In the genomic region with DNA sequence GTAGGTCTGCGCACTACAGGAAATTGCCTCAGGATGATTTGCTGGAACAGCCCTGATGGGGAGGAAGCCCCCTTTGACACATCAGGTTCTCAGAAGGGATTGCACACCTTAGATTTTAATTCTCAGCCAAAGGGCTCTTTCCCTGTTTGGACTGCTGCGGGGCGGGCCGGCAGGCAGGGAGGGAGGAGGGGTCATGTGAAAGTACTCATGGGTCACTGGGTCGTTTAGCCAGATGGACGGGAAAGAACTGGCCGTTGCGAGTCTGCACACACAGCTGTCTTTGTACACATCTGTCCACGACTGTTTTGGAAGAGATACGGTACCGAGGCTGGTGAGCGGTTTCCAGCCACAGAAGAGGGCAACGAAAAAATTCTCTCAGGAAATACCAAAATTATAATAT, we compare ENCODE assay signal across 10 mouse cellular contexts. TPM values are rescaled to one million over a fixed set of nuclear protein-coding genes. Genes with fewer than 3 reads are reported as not detected.
DNase-seq lines count a peak whose midpoint lies in the region; ATAC-seq and TF ChIP-seq lines count a peak whose summit lies in the region.
"Had no signal": no experiment of that assay in that cellular context is flagged by ENCODE, and none has a peak within 500 bp of the region (broad histone marks: within the 10 kb centered on the region; RNA-seq: fewer than 3 reads in every experiment).

No protein-coding gene starts in this region.

- TF ChIP-seq CTCF in heart, adult 2 months (IDR thresholded peaks at IDR 0.05), result no peak

- no peak for ATAC-seq in heart, embryonic 11.5 days (replicated peaks; ENCODE audit: insufficient number of reproducible peaks, low FRiP score, low TSS enrichment)
- peak; percentile 21; the same call in 1 of the 2 replicates for ATAC-seq in intestine, embryonic 16.5 days
- no peak for ATAC-seq in forebrain, embryonic 14.5 days

- H3K9ac ChIP-seq in heart, adult 2 months (ENCODE audit: low read depth, low read length), result no peak overlapping the region
- no peak overlapping the region for H3K9ac ChIP-seq in heart, embryonic 11.5 days (ENCODE audit: low read depth, low read length)
- H3K9ac ChIP-seq in intestine, embryonic 16.5 days (ENCODE audit: low read depth, low read length), result peak overlapping the region; percentile 48; the same call in 1 of the 2 replicates
- H3K9ac ChIP-seq in forebrain, embryonic 14.5 days (ENCODE audit: low read length), result no peak overlapping the region

- intact Hi-C loops in heart, adult 2 months (cut with DNase I), result no loop called here

- no peak overlapping the region for H3K4me3 ChIP-seq in heart, adult 2 months
- H3K4me3 ChIP-seq in heart, embryonic 11.5 days (ENCODE audit: low read depth, low read length), result no peak overlapping the region
- H3K4me3 ChIP-seq in intestine, embryonic 16.5 days (ENCODE audit: low read length), result no peak overlapping the region
- no peak overlapping the region for H3K4me3 ChIP-seq in limb, embryonic 10.5 days
- H3K4me3 ChIP-seq in forebrain, embryonic 14.5 days (ENCODE audit: low read depth, low read length), result no peak overlapping the region

- H3K4me1 ChIP-seq in heart, adult 2 months (ENCODE audit: control insufficient read depth, insufficient read depth, low read length), result peaks cover 14% of the 10 kb centered on the region
- peaks cover 30% of the 10 kb centered on the region for H3K4me1 ChIP-seq in heart, embryonic 11.5 days (ENCODE audit: control insufficient read depth, insufficient read depth, low read length)
- H3K4me1 ChIP-seq in intestine, embryonic 16.5 days (ENCODE audit: control insufficient read depth, insufficient read depth, low read length), result peaks cover 52% of the 10 kb centered on the region
- H3K4me1 ChIP-seq in limb, embryonic 10.5 days, result peaks cover 44% of the 10 kb centered on the region
- H3K4me1 ChIP-seq in forebrain, embryonic 14.5 days (ENCODE audit: control insufficient read depth, insufficient read depth, low read length), result no peaks in the 10 kb centered on the region

- peak in 1 of 2 experiments; percentile 56 for DNase-seq in heart, adult 2 months
- peak; percentile 43 for DNase-seq in limb, embryonic 10.5 days (ENCODE audit: low spot score)
- DNase-seq in retina, embryonic 14.5 days (ENCODE audit: low spot score), result peak; percentile 62
- no peak for DNase-seq in adrenal gland, adult 2 months
- no peak for DNase-seq in frontal cortex, adult 2 months (ENCODE audit: extremely low spot score in 1 of 2, low spot score in 1 of 2)
- no peak for DNase-seq in forebrain, embryonic 14.5 days (ENCODE audit: low spot score)
- DNase-seq: heart, postnatal 36 days; layer of hippocampus, adult 9-11 months had no signal

- H3K27ac ChIP-seq in heart, adult 2 months, result peak overlapping the region; percentile 33
- H3K27ac ChIP-seq in heart, embryonic 11.5 days (ENCODE audit: low read depth, low read length), result no peak overlapping the region
- peak overlapping the region; percentile 71 for H3K27ac ChIP-seq in intestine, embryonic 16.5 days (ENCODE audit: low read length)
- no peak overlapping the region for H3K27ac ChIP-seq in limb, embryonic 10.5 days
- H3K27ac ChIP-seq in forebrain, embryonic 14.5 days (ENCODE audit: low read depth, low read length), result no peak overlapping the region

- TF ChIP-seq EP300 in heart, adult 2 months (IDR thresholded peaks at IDR 0.05; ENCODE audit: insufficient read depth, low read depth, low read length), result no peak

- no peaks in the 10 kb centered on the region for H3K27me3 ChIP-seq in heart, adult 2 months (ENCODE audit: control insufficient read depth, insufficient read depth, low read length)
- no peaks in the 10 kb centered on the region for H3K27me3 ChIP-seq in heart, embryonic 11.5 days (ENCODE audit: control insufficient read depth, insufficient read depth, low read length)
- no peaks in the 10 kb centered on the region for H3K27me3 ChIP-seq in intestine, embryonic 16.5 days (replicated peaks; ENCODE audit: control insufficient read depth, insufficient read depth, low read length)
- H3K27me3 ChIP-seq in limb, embryonic 10.5 days (ENCODE audit: low read depth, poor library complexity, severe bottlenecking), result no peaks in the 10 kb centered on the region
- no peaks in the 10 kb centered on the region for H3K27me3 ChIP-seq in forebrain, embryonic 14.5 days (replicated peaks; ENCODE audit: control insufficient read depth, insufficient read depth, low read length)

- H3K36me3 ChIP-seq in heart, adult 2 months (ENCODE audit: control insufficient read depth, insufficient read depth, low read length), result no peaks in the 10 kb centered on the region; the same call in 1 of the 2 replicates
- H3K36me3 ChIP-seq in heart, embryonic 11.5 days (ENCODE audit: control insufficient read depth, insufficient read depth, low read length), result no peaks in the 10 kb centered on the region
- no peaks in the 10 kb centered on the region for H3K36me3 ChIP-seq in intestine, embryonic 16.5 days (ENCODE audit: control insufficient read depth, insufficient read depth, low read length)
- no peaks in the 10 kb centered on the region for H3K36me3 ChIP-seq in limb, embryonic 10.5 days
- H3K36me3 ChIP-seq in forebrain, embryonic 14.5 days (ENCODE audit: control insufficient read depth, insufficient read depth, low read length), result no peaks in the 10 kb centered on the region

- no peaks in the 10 kb centered on the region for H3K79me2 ChIP-seq in heart, adult 2 months (replicated peaks; ENCODE audit: control insufficient read depth, insufficient read depth, low read length)

- 38% methylated on average over 13 of the region's 13 CpGs for whole genome bisulfite sequencing in heart, adult 2 months
- WGBS in heart, embryonic 11.5 days (ENCODE audit: insufficient replicate concordance), result 40% methylated on average over 13 of the region's 13 CpGs
- 33% methylated on average over 13 of the region's 13 CpGs for WGBS in intestine, embryonic 16.5 days
- 29% methylated on average over 13 of the region's 13 CpGs for WGBS in limb, embryonic 10.5 days
- WGBS in forebrain, embryonic 14.5 days, result 43% methylated on average over 13 of the region's 13 CpGs

- H3K4me2 ChIP-seq in heart, embryonic 11.5 days, result no peak overlapping the region
- peak overlapping the region; percentile 14; the same call in 1 of the 2 replicates for H3K4me2 ChIP-seq in intestine, embryonic 16.5 days (ENCODE audit: low read depth, low read length)
- no peak overlapping the region for H3K4me2 ChIP-seq in forebrain, embryonic 14.5 days (ENCODE audit: low read length)

- H3K9me3 ChIP-seq in heart, embryonic 11.5 days (replicated peaks; ENCODE audit: control insufficient read depth, low read length), result no peaks in the 10 kb centered on the region
- no peaks in the 10 kb centered on the region for H3K9me3 ChIP-seq in intestine, embryonic 16.5 days (ENCODE audit: control insufficient read depth, low read length)
- H3K9me3 ChIP-seq in limb, embryonic 10.5 days (replicated peaks), result no peaks in the 10 kb centered on the region
- no peaks in the 10 kb centered on the region for H3K9me3 ChIP-seq in forebrain, embryonic 14.5 days (replicated peaks; ENCODE audit: control insufficient read depth, low read length)

- TF ChIP-seq POLR2A in heart, adult 2 months (IDR thresholded peaks at IDR 0.05; ENCODE audit: insufficient read depth, low read depth, low read length), result no peak

RNA-seq across cellular contexts. Expression of a gene that starts 13.2 kb away (rescaled TPM):
- total RNA-seq in heart, adult 2 months (2021), result 1 to 10 TPM; 9.0 to 9.7 TPM
- polyA plus RNA-seq in heart, adult 2 months (2012; rRNA removed), result 8.5 and 9.6 TPM in 2 replicates
- polyA plus RNA-seq in heart, embryonic 11.5 days (2014; fragmentation: Nextera tagmentation; extraction: Ambion mirVana), result 8.5 and 10.5 TPM in 2 replicates
- polyA plus RNA-seq in intestine, embryonic 16.5 days (2015; fragmentation: Nextera tagmentation; extraction: Ambion mirVana), result 17.6 and 18.8 TPM in 2 replicates
- 8.8 and 11.6 TPM in 2 replicates for polyA plus RNA-seq in limb, embryonic 10.5 days (2016; fragmentation: Nextera tagmentation; extraction: Ambion mirVana)
- total RNA-seq in adrenal gland, adult 2 months (2021), result 10 to 100 TPM; 28.0 to 33.1 TPM
- polyA plus RNA-seq in adrenal gland, adult 2 months (2012; rRNA removed), result 19.8 and 21.0 TPM in 2 replicates
- 30.1 and 33.7 TPM in 2 replicates for polyA plus RNA-seq in frontal cortex, adult 2 months (2012; rRNA removed)
- polyA plus RNA-seq in forebrain, embryonic 14.5 days (2014; fragmentation: Nextera tagmentation; extraction: Ambion mirVana), result 5.7 and 6.4 TPM in 2 replicates

Comparison
In these comparisons a context has a peak if more than half of its experiments do, and no peak if none do; other contexts are left out.
1. H3K27ac ChIP-seq: peak in heart, adult 2 months (single experiment) and intestine, embryonic 16.5 days (single experiment); none in heart, embryonic 11.5 days (single experiment), limb, embryonic 10.5 days (single experiment) and forebrain, embryonic 14.5 days (single experiment).
2. DNase-seq: peak in limb, embryonic 10.5 days (single experiment) and retina, embryonic 14.5 days (single experiment); none in adrenal gland, adult 2 months (single experiment), frontal cortex, adult 2 months (0 of 2) and forebrain, embryonic 14.5 days (single experiment).